Mouse (Mus musculus) lung, postnatal 25 days (tissue): ENCODE data around the gene Rps27l.

Source experiments
- DNase-seq: peaks from one replicate; pipeline ENCODE4 v3.0.0; 2022; ENCODE audit warnings: low spot score

The Rps27l gene

GRCm38 (mm10) chr9:66982085-66982484, 36.2 kb downstream of the Rps27l start:
- DNase-seq = no peak

GRCm38 (mm10) chr9:66985377-66985776, 39.5 kb downstream of the Rps27l start:
- DNase-seq = no peak

GRCm38 (mm10) chr9:66988198-66988887, 42.5 kb downstream of the Rps27l start:
- no peak for DNase-seq

GRCm38 (mm10) chr9:66988888-66989414, 43.1 kb downstream of the Rps27l start:
- DNase-seq = no peak

- DNase-seq = no peak
Observed at GRCm38 (mm10) chr9:66989581-66989980, 43.7 kb downstream of the Rps27l start.

- no peak for DNase-seq
Observed at GRCm38 (mm10) chr9:66990046-66990445, 44.2 kb downstream of the Rps27l start.

GRCm38 (mm10) chr9:66991021-66991749, 45.3 kb downstream of the Rps27l start:
- no peak for DNase-seq

GRCm38 (mm10) chr9:66991750-66992410, 46.0 kb downstream of the Rps27l start:
- no peak for DNase-seq
